In the genomic region with DNA sequence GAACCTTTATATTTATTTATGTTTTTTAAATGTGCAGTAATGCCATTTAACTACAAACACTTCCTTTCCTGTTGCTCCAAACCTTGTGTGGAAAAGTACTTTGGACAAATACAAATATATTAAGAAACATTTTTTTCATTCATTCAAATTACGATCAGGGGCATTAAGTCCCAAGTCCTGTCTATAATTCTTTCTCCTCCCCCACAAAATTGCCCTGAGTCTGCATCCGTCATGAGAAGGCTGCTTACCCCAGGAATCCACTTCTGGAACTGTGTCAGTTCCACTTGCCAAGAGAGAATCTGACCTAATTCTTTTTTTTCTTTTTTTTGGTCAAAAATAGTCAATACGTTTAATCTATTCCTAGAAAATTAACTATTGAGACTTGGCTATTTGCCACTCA, we compare ENCODE assay signal across 29 mouse cellular contexts.
DNase-seq lines count a peak whose midpoint lies in the region; ATAC-seq and TF ChIP-seq lines count a peak whose summit lies in the region.
"Had no signal": no experiment of that assay in that cellular context is flagged by ENCODE, and none has a peak within 500 bp of the region (broad histone marks: within the 10 kb centered on the region; RNA-seq: fewer than 3 reads in every experiment).

No protein-coding gene starts in this region.

- H3K4me2 ChIP-seq in embryonic facial prominence, embryonic 14.5 days (ENCODE audit: low read depth, low read length), result no peak overlapping the region
- H3K4me2 ChIP-seq in kidney, postnatal 0 days (ENCODE audit: low read length), result no peak overlapping the region
- H3K4me2 ChIP-seq: embryonic facial prominence, embryonic 12.5 days; forebrain, embryonic 12.5 days; heart, embryonic 12.5 days; hindbrain, embryonic 15.5 days; limb, embryonic 12.5 days; liver, embryonic 11.5 days; neural tube, embryonic 15.5 days had no signal

- H3K9me3 ChIP-seq in embryonic facial prominence, embryonic 14.5 days (ENCODE audit: control insufficient read depth, low read length), result no peaks in the 10 kb centered on the region
- H3K9me3 ChIP-seq in embryonic facial prominence, embryonic 10.5 days, result no peaks in the 10 kb centered on the region
- no peaks in the 10 kb centered on the region for H3K9me3 ChIP-seq in kidney, postnatal 0 days (replicated peaks; ENCODE audit: low read length)
- H3K9me3 ChIP-seq: embryonic facial prominence, embryonic 12.5 days; forebrain, embryonic 12.5 days; G1E; heart, embryonic 12.5 days; hindbrain, embryonic 15.5 days; limb, embryonic 12.5 days; neural tube, embryonic 15.5 days had no signal

- H3K27me3 ChIP-seq in embryonic facial prominence, embryonic 14.5 days (replicated peaks; ENCODE audit: control insufficient read depth, insufficient read depth, low read length), result no peaks in the 10 kb centered on the region
- 0 out of 2 replicates have a peak, but pooled peaks cover 4% of the 10 kb centered on the region for H3K27me3 ChIP-seq in embryonic facial prominence, embryonic 10.5 days (replicated peaks; ENCODE audit: low read depth, poor library complexity, severe bottlenecking)
- no peaks in the 10 kb centered on the region for H3K27me3 ChIP-seq in kidney, postnatal 0 days (ENCODE audit: insufficient read depth, low read length)
- H3K27me3 ChIP-seq: embryonic facial prominence, embryonic 12.5 days; forebrain, embryonic 12.5 days; heart, embryonic 12.5 days; hindbrain, embryonic 15.5 days; limb, embryonic 12.5 days; neural tube, embryonic 15.5 days had no signal

- H3K36me3 ChIP-seq in embryonic facial prominence, embryonic 14.5 days (ENCODE audit: control insufficient read depth, insufficient read depth, low read length), result no peaks in the 10 kb centered on the region
- no peaks in the 10 kb centered on the region for H3K36me3 ChIP-seq in embryonic facial prominence, embryonic 10.5 days (replicated peaks)
- no peaks in the 10 kb centered on the region for H3K36me3 ChIP-seq in kidney, postnatal 0 days (ENCODE audit: insufficient read depth, low read length)
- H3K36me3 ChIP-seq: embryonic facial prominence, embryonic 12.5 days; forebrain, embryonic 12.5 days; G1E; heart, embryonic 12.5 days; hindbrain, embryonic 15.5 days; limb, embryonic 12.5 days; neural tube, embryonic 15.5 days had no signal

- ATAC-seq in embryonic facial prominence, embryonic 14.5 days (ENCODE audit: low read depth), result no peak
- no peak for ATAC-seq in kidney, postnatal 0 days (replicated peaks; ENCODE audit: low FRiP score, low read depth)
- ATAC-seq in cerebellum, adult (ENCODE audit: insufficient number of reproducible peaks, low FRiP score, low TSS enrichment), result no peak
- ATAC-seq: inflammation-experienced regulatory T-cells, adult 6 months; liver, postnatal 0 days had no signal

- DNase-seq in embryonic facial prominence, embryonic 14.5 days (ENCODE audit: low spot score), result peak; percentile 56
- no peak for DNase-seq in embryonic facial prominence, embryonic 10.5 days (ENCODE audit: low spot score)
- peak; percentile 59 for DNase-seq in kidney, postnatal 0 days (ENCODE audit: low spot score)
- no peak for DNase-seq in kidney, postnatal 10 days
- DNase-seq in 3T3-L1 (ENCODE audit: low read depth, low spot score), result peak; percentile 89
- peak; percentile 35 for DNase-seq in fibroblast of lung, adult 2 months (ENCODE audit: low read depth)
- DNase-seq: adrenal gland, postnatal 25 days; cerebellum, adult 2 months; cerebellum, postnatal 14 days; gastrocnemius, postnatal 25 days; heart, adult 2 months; kidney, adult 11 months; liver, postnatal 0 days; midbrain, embryonic 14.5 days; retina, postnatal 1 day; right cerebral cortex, postnatal 25 days; spleen, adult 18-20 months; thymus, postnatal 14 days had no signal

- H3K4me1 ChIP-seq in embryonic facial prominence, embryonic 14.5 days (ENCODE audit: control insufficient read depth, insufficient read depth, low read length), result peaks cover 3% of the 10 kb centered on the region; the same call in 1 of the 2 replicates
- H3K4me1 ChIP-seq in embryonic facial prominence, embryonic 10.5 days, result peaks cover 19% of the 10 kb centered on the region
- H3K4me1 ChIP-seq in kidney, postnatal 0 days (replicated peaks; ENCODE audit: insufficient read depth, low read length), result no peaks in the 10 kb centered on the region
- H3K4me1 ChIP-seq: hindbrain, embryonic 15.5 days; neural tube, embryonic 15.5 days had no signal

- no peak overlapping the region for H3K9ac ChIP-seq in embryonic facial prominence, embryonic 14.5 days (ENCODE audit: low read depth, low read length)
- no peak overlapping the region for H3K9ac ChIP-seq in kidney, postnatal 0 days (ENCODE audit: low read depth, low read length)
- H3K9ac ChIP-seq: embryonic facial prominence, embryonic 12.5 days; forebrain, embryonic 12.5 days; heart, embryonic 12.5 days; hindbrain, embryonic 15.5 days; limb, embryonic 12.5 days; liver, postnatal 0 days; neural tube, embryonic 15.5 days had no signal

- no peak for TF ChIP-seq CTCF in kidney, postnatal 0 days (IDR thresholded peaks at IDR 0.05; ENCODE audit: low read depth)

- WGBS in embryonic facial prominence, embryonic 14.5 days, result 40% methylated on average over 3 of the region's 3 CpGs
- 82% methylated on average over 3 of the region's 3 CpGs for WGBS in embryonic facial prominence, embryonic 10.5 days
- WGBS in kidney, postnatal 0 days, result 49% methylated on average over 3 of the region's 3 CpGs

- H3K27ac ChIP-seq in embryonic facial prominence, embryonic 14.5 days (replicated peaks; ENCODE audit: low read depth, low read length), result no peak overlapping the region
- H3K27ac ChIP-seq in embryonic facial prominence, embryonic 10.5 days (replicated peaks), result no peak overlapping the region
- no peak overlapping the region for H3K27ac ChIP-seq in kidney, postnatal 0 days
- H3K27ac ChIP-seq: embryonic facial prominence, embryonic 12.5 days; forebrain, embryonic 12.5 days; heart, adult 2 months; hindbrain, embryonic 15.5 days; limb, embryonic 12.5 days; macrophage; neural tube, embryonic 15.5 days had no signal

- no peak overlapping the region for H3K4me3 ChIP-seq in embryonic facial prominence, embryonic 14.5 days (ENCODE audit: low read depth, low read length)
- no peak overlapping the region for H3K4me3 ChIP-seq in embryonic facial prominence, embryonic 10.5 days
- H3K4me3 ChIP-seq in kidney, postnatal 0 days (replicated peaks; ENCODE audit: low read depth, low read length), result no peak overlapping the region
- H3K4me3 ChIP-seq: embryonic facial prominence, embryonic 12.5 days; forebrain, embryonic 12.5 days; heart, adult 2 months; heart, embryonic 12.5 days; hindbrain, embryonic 15.5 days; limb, embryonic 12.5 days; neural tube, embryonic 15.5 days had no signal

Comparison
In these comparisons a context has a peak if more than half of its experiments do, and no peak if none do; other contexts are left out.
1. DNase-seq: peak in embryonic facial prominence, embryonic 14.5 days (single experiment), kidney, postnatal 0 days (single experiment), 3T3-L1 (single experiment) and fibroblast of lung, adult 2 months (single experiment); none in embryonic facial prominence, embryonic 10.5 days (single experiment) and kidney, postnatal 10 days (single experiment).